Mouse (Mus musculus) embryonic facial prominence, embryonic 15.5 days (tissue): ENCODE measurements at regions not wholly inside any gene's neighbourhood (a gene's known extent, or its start where the extent isn't known, plus 50 kb on each side); places are given as distances from the start of the nearest gene placed in this dataset.
A peak's percentile ranks its signal among the peaks of the same experiment; 100 is the strongest.
"Not testable (repeated sequence)": the region's sequence is repeated elsewhere in the genome, so short reads cannot be mapped to it uniquely, and the experiment has no call there.

Source experiments
- ATAC-seq: fragments of 200-750 bp; cut with Nextera tagmentation; 2 replicates; pipeline ENCODE4 v1.8.0; 2017; ENCODE audit warnings: low read depth, moderate TSS enrichment; ENCODE audit not compliant: insufficient number of reproducible peaks, low FRiP score, low TSS enrichment
- H3K27ac ChIP-seq: fragments of 300-500 bp; sonication (generic); replicated peaks from 2 replicates; pipeline ENCODE4 v1.5.1; 2015; ENCODE audit warnings: mild to moderate bottlenecking, inconsistent platforms
- H3K27me3 ChIP-seq: fragments of 300-500 bp; sonication (generic); 2 replicates; pipeline ENCODE4 v1.6.1; 2015; ENCODE audit warnings: inconsistent platforms
- H3K36me3 ChIP-seq: fragments of 300-500 bp; sonication (generic); 2 replicates; pipeline ENCODE4 v1.6.1; 2015; ENCODE audit warnings: mild to moderate bottlenecking, inconsistent platforms
- H3K4me1 ChIP-seq: fragments of 300-500 bp; sonication (generic); 2 replicates; pipeline ENCODE4 v1.6.1; 2015; ENCODE audit warnings: inconsistent platforms
- H3K4me2 ChIP-seq: fragments of 300-500 bp; sonication (generic); replicated peaks from 2 replicates; pipeline ENCODE4 v1.6.1; 2015; ENCODE audit warnings: mild to moderate bottlenecking, inconsistent platforms
- H3K4me3 ChIP-seq: fragments of 300-500 bp; sonication (generic); replicated peaks from 2 replicates; pipeline ENCODE4 v1.5.1; 2015; ENCODE audit warnings: mild to moderate bottlenecking, inconsistent platforms
- H3K9ac ChIP-seq: fragments of 300-500 bp; sonication (generic); 2 replicates; pipeline ENCODE4 v1.6.1; 2015; ENCODE audit warnings: inconsistent platforms
- H3K9me3 ChIP-seq: fragments of 300-500 bp; sonication (generic); replicated peaks from 2 replicates; pipeline ENCODE4 v1.6.1; 2016; ENCODE audit warnings: inconsistent platforms
- WGBS: fragments of 180-500 bp; shearing (Covaris S2); methylation state at CpG from one replicate; pipeline ENCODE4 v1.1.7; 2015; 5-methylcytosine and 5-hydroxymethylcytosine counted together

DNA sequence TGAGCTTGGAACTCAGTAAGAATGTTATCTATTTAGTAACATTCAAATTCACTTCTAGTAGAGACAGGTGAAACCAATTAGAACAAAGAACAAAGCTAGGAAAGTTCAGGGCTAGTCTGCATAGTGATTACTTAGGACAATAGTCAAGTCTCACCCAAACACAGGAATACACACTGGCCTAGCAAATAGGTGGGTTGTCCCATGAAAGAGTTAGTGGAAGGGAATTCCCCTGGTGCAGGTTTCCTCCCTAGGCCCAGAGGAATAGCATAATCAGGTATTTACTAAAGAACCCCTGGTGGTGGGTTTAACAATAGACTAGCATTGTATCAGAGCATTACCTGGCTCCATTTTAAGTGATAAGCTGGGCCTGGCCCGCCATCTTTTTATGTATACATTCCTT, 825.4 kb upstream of the Frg1 start:
- H3K27me3 ChIP-seq, H3K4me1 ChIP-seq, H3K4me2 ChIP-seq, ATAC-seq, H3K4me3 ChIP-seq, H3K36me3 ChIP-seq, H3K9ac ChIP-seq, H3K27ac ChIP-seq, H3K9me3 ChIP-seq: not testable (repeated sequence)
- 79% methylated on average over 1 of the region's 1 CpGs for WGBS

DNA sequence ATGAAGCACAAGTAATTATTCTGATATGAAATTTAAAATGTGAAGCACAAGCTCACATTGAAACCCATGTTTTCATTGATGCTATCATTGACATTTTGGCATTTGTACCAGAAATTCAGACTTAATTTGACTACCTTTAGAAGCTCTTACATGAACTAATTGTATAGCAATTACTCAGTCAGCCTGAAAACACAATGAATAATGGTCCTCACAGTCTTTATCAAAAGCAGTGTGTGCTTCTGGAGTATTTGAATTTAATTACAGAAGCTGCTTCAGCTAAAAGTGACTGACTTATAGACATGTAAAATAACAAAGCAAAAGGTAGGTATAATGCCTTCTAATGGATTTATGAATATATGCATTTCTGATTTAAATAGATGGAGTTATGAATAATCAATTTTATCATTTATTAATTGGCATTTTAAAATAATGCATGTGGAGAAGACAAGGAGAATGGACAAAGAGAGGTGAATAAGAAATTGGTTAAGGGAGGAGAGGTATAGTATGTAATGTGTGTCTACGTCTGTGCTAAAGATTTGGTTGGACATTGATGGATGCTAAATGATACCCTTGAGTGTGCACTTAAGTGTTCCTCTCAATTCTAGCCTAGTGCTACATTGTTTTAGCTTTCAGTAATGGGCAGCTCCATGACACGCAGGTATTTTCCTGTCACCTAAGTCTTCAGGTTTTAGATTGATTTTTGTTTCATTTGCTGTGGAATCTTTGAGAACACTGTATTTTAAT, 803.2 kb upstream of the Frg1 start:
- H3K9me3 ChIP-seq: no peaks in the 10 kb centered on the region
- no peak overlapping the region for H3K4me3 ChIP-seq
- ATAC-seq: no peak
- H3K4me2 ChIP-seq: no peak overlapping the region
- no peaks in the 10 kb centered on the region for H3K4me1 ChIP-seq
- H3K27me3 ChIP-seq: no peaks in the 10 kb centered on the region
- 75% methylated on average over 2 of the region's 2 CpGs for WGBS
- no peaks in the 10 kb centered on the region for H3K36me3 ChIP-seq
- no peak overlapping the region for H3K9ac ChIP-seq
- H3K27ac ChIP-seq: no peak overlapping the region

DNA sequence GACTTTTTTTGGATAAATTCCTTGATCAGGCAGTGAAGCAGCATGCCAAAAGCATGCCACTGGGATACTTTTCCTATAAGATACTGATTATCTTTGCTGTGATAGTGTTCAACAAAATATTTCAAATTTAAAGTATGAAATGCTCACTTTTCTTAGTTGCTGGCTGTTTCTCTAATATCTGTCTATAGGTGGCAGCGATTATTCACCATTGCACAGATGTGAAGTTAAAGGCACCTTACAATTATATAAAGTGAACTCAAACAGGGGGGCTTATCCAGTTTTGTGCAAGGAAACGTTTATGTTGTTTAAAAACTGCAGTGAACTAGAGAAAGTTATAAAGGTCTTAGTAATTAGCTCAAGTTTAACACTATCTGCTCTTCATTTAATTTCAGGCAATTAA, 794.1 kb upstream of the Frg1 start:
- Histone ChIP-seq H3K4me1 (no peaks in the 10 kb centered on the region), H3K4me2 (no peak overlapping the region), H3K4me3 (no peak overlapping the region), H3K9me3 (no peaks in the 10 kb centered on the region), H3K36me3 (no peaks in the 10 kb centered on the region), H3K27me3 (no peaks in the 10 kb centered on the region), H3K9ac (no peak overlapping the region), H3K27ac (no peak overlapping the region)
- WGBS: 40% methylated on average over 2 of the region's 2 CpGs
- no peak for ATAC-seq

DNA sequence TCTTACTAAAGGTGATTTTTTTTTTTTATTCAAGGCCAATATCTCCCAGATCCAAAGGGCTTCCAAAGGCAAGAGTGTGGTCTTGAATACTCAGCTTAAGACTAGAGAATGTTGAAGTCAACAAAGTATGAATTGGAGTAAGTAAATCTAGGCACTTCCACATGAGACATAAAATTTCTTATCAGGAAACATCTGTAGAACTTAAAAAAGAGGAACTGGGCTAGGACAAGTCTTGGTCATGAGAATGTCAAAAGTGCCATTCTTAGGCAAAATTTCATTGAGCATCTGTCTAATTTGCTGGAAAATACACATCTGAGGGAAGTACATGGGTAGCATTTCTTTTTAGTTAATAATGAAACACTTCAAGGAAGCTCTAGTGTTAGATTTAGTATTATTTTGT, 793.1 kb upstream of the Frg1 start:
- no peak for ATAC-seq
- Histone ChIP-seq H3K27ac (no peak overlapping the region), H3K4me3 (no peak overlapping the region), H3K4me2 (no peak overlapping the region), H3K9ac (no peak overlapping the region), H3K36me3 (no peaks in the 10 kb centered on the region), H3K27me3 (no peaks in the 10 kb centered on the region), H3K4me1 (no peaks in the 10 kb centered on the region), H3K9me3 (no peaks in the 10 kb centered on the region)

DNA sequence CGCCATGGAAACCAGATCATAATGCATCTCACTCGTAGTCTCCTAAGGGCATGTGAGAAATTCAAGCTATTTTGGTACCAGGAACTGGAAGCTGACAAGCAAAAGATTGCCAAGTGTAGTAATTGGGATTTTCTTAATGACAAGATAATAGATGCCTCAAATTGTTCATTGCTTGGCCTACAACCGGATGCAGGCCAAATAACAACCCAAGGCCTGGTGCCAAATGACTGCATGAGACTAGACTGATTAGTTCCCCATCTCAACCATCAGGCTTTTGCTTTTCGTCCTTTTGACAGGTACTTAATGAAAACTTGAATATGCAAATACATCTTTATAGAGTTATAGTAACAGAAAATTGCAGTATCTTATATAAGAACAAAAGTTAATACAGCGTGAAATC, 780.4 kb upstream of the Frg1 start:
- Histone ChIP-seq H3K27me3 (no peaks in the 10 kb centered on the region), H3K4me1 (no peaks in the 10 kb centered on the region), H3K4me2 (no peak overlapping the region), H3K36me3 (no peaks in the 10 kb centered on the region), H3K9me3 (no peaks in the 10 kb centered on the region), H3K27ac (no peak overlapping the region), H3K9ac (no peak overlapping the region), H3K4me3 (no peak overlapping the region)
- no peak for ATAC-seq
- 75% methylated on average over 5 of the region's 5 CpGs for WGBS

DNA sequence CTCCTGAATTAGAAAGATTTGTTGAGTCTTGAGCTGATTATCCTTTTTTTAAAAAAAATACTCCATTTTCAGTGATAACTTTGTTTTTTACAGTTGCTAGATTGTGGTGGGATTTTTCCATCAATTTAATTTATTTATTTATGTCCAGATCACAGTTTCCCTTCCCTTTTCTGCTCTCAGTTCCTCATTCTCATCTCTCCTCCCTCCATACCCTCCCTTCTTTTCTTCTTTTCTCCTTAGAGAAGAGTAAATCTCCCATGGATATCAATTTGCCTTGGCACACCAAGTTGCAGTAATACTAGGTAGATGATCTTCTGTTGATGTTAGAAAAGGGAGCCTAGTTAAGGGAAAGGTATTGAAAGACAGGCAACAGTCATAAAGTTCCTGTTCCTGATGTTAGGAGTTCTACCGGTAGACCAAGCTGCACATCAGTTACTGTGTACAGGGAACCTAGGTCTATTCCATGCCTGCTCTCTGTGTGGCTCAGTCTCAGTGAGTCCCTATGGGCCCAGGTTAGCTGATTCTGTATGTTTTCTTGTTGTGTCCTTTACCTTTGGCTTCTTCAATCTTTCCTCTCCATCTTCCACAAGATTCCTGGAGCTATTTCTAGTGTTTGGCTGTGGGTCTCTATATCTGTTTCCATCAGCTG, 777.2 kb upstream of the Frg1 start:
- Histone ChIP-seq H3K4me2 (no peak overlapping the region), H3K27ac (no peak overlapping the region), H3K36me3 (no peaks in the 10 kb centered on the region), H3K4me3 (no peak overlapping the region), H3K27me3 (no peaks in the 10 kb centered on the region), H3K9me3 (no peaks in the 10 kb centered on the region), H3K4me1 (no peaks in the 10 kb centered on the region), H3K9ac (no peak overlapping the region)
- WGBS: 93% methylated on average over 1 of the region's 1 CpGs
- no peak for ATAC-seq

DNA sequence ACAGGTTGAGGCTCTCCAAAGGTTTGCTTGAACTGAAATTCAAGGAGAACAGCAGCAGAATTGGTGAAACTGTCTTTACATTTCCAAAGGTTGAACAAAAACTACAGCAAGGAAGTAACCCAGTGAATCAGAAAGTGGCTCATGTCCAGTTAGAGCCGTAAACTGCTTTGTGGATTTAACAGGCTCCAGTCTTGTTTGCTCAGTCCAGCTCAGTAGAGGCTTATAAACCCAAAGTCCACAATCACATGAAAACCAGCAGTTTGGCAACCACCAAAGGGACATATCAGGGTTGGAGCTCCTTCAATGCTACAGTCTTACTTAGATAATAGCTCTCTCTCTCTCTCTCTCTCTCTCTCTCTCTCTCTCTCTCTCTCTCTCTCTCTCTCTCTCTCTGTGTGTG, 770.2 kb upstream of the Frg1 start:
- H3K27me3 ChIP-seq: no peaks in the 10 kb centered on the region
- WGBS: 77% methylated on average over 1 of the region's 1 CpGs
- H3K9ac ChIP-seq: no peak overlapping the region
- no peaks in the 10 kb centered on the region for H3K36me3 ChIP-seq
- no peaks in the 10 kb centered on the region for H3K9me3 ChIP-seq
- H3K4me2 ChIP-seq: no peak overlapping the region
- H3K4me1 ChIP-seq: no peaks in the 10 kb centered on the region
- no peak for ATAC-seq
- H3K27ac ChIP-seq: no peak overlapping the region
- no peak overlapping the region for H3K4me3 ChIP-seq

DNA sequence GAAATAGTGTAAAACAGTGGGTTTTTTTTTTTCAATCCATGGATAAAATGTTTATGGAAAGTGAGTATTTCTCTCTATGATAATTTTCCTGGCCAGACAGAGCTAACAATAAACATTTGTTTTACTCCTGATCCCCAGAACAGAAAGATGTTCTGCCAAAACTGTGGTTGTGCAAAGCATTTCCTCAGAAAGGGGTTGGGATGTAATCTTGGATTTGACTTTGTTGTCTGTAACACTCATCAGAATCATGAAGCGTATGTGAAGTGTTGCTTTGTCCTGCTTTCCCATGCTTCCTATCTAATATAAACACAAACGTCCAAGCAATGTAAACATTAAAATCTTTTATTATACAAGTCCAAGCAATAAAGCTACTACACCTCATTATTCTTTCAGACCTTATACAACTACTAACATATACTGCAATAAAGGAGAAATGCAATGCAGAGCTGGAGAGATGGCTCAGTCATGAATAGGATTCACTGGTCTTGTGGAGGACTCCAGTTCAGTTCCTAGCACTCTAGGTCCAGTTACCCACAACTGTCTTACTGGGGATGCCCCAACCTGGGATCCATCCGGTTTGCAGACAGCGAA, 766.5 kb upstream of the Frg1 start:
- 72% methylated on average over 4 of the region's 4 CpGs for WGBS
- no peak for ATAC-seq
- H3K9ac ChIP-seq: no peak overlapping the region
- peak overlapping the region; percentile 17; the same call in 1 of the 2 replicates for H3K27ac ChIP-seq
- H3K4me2 ChIP-seq: no peak overlapping the region
- H3K27me3 ChIP-seq: no peaks in the 10 kb centered on the region
- H3K36me3 ChIP-seq: no peaks in the 10 kb centered on the region
- no peak overlapping the region for H3K4me3 ChIP-seq
- H3K4me1 ChIP-seq: no peaks in the 10 kb centered on the region
- no peaks in the 10 kb centered on the region for H3K9me3 ChIP-seq

DNA sequence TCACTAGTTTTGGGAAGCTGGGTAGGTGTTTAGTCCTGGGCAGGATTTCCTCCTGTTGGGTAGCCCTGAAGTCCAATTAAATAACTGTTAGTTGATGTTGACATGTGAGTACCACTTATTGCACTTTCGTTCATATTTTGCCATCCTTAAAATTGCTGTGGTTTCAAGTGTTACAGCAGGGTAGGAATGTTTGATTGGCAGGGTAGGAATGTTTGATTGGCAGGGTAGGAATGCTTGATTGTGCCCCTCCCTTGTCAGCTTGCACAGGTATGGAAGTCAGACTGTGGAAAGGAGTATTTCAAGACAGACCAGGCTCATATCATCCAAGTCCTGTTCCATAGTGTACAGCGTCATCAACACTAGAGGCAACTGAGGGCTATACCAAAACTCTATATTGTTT, 745.6 kb upstream of the Frg1 start:
- WGBS: 81% methylated on average over 2 of the region's 2 CpGs
- Histone ChIP-seq H3K27ac (no peak overlapping the region), H3K27me3 (no peaks in the 10 kb centered on the region), H3K4me2 (no peak overlapping the region), H3K4me1 (no peaks in the 10 kb centered on the region), H3K36me3 (no peaks in the 10 kb centered on the region), H3K9ac (no peak overlapping the region), H3K4me3 (no peak overlapping the region), H3K9me3 (no peaks in the 10 kb centered on the region)
- ATAC-seq: no peak

DNA sequence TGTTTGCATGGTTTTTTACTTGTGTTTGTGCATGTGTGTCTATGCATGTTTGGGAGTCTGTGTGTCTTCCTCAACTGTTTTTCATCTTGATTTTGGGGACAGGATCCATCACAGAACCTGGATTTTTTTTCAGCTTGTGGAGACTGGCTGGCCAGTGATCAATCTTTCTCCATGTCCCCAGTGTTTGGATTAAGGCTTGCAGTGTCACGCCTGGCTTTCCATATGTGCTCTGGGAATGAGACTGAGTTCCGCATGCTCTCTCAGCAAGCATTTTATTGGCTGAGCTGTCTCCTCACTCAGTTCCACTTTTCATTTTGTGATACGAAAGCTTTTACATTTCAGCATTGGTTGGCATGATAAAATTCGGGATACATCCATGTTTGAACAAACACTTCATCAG, 740.1 kb upstream of the Frg1 start:
- Histone ChIP-seq H3K4me1 (no peaks in the 10 kb centered on the region), H3K27me3 (no peaks in the 10 kb centered on the region), H3K36me3 (no peaks in the 10 kb centered on the region), H3K4me3 (no peak overlapping the region), H3K9me3 (no peaks in the 10 kb centered on the region), H3K4me2 (no peak overlapping the region), H3K9ac (no peak overlapping the region), H3K27ac (no peak overlapping the region)
- no peak for ATAC-seq
- 74% methylated on average over 4 of the region's 4 CpGs for WGBS

DNA sequence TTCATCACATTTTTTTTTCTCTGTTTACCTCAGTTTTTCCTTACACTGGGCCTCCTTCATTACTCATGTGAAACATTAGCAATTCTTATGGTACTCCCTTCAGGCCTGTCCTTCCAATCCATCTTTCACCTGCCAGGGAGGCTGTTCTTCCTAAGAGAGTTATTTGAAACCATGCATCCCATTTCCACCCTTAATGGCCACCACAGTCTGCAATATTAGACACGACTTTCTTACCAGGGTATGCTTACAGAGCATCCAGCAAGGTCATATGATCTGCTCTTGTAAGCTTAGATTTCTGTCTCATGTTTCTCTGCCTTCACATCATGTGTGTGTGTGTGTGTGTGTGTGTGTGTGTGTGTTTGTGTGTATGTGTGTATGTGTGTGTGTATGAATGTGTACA, 739.7 kb upstream of the Frg1 start:
- no peaks in the 10 kb centered on the region for H3K4me1 ChIP-seq
- no peaks in the 10 kb centered on the region for H3K36me3 ChIP-seq
- no peak overlapping the region for H3K4me3 ChIP-seq
- H3K4me2 ChIP-seq: no peak overlapping the region
- H3K27ac ChIP-seq: no peak overlapping the region
- H3K9ac ChIP-seq: no peak overlapping the region
- ATAC-seq: no peak
- 36% methylated on average over 1 of the region's 1 CpGs for WGBS
- H3K27me3 ChIP-seq: no peaks in the 10 kb centered on the region
- no peaks in the 10 kb centered on the region for H3K9me3 ChIP-seq

DNA sequence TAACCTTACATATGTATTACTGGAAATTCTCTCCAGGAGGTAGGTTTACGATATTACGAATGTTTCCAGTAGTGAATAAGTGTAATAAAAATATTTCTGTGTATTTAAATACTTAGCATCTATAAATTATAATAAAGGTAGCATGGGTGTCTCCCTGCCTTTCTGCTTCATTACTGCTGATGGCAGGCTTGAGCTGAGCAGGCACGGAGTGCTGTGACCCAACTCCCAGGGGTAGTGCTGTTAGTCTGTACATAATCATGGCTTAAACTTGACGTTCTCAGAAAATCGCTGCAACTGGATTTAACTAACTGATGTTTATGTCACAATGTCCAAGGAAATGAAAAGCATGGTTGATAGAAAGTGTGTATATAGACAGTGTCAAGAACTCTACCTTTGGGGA, 727.8 kb upstream of the Frg1 start:
- no peaks in the 10 kb centered on the region for H3K9me3 ChIP-seq
- no peaks in the 10 kb centered on the region for H3K4me1 ChIP-seq
- H3K36me3 ChIP-seq: no peaks in the 10 kb centered on the region
- no peaks in the 10 kb centered on the region for H3K27me3 ChIP-seq
- no peak overlapping the region for H3K27ac ChIP-seq
- no peak overlapping the region for H3K4me2 ChIP-seq
- H3K9ac ChIP-seq: no peak overlapping the region
- 47% methylated on average over 5 of the region's 5 CpGs for WGBS
- no peak overlapping the region for H3K4me3 ChIP-seq
- peak; percentile 51; the same call in 1 of the 2 replicates for ATAC-seq
